Mouse (Mus musculus): ENCODE data around the gene Gm16181.

Gene Gm16181

GRCm38 (mm10) chr17:35249451-35250197, 29.0 kb downstream of the Gm16181 start:
- DNase-seq (ENCODE audit: low spot score in 2 of 2), result no peak

DNA sequence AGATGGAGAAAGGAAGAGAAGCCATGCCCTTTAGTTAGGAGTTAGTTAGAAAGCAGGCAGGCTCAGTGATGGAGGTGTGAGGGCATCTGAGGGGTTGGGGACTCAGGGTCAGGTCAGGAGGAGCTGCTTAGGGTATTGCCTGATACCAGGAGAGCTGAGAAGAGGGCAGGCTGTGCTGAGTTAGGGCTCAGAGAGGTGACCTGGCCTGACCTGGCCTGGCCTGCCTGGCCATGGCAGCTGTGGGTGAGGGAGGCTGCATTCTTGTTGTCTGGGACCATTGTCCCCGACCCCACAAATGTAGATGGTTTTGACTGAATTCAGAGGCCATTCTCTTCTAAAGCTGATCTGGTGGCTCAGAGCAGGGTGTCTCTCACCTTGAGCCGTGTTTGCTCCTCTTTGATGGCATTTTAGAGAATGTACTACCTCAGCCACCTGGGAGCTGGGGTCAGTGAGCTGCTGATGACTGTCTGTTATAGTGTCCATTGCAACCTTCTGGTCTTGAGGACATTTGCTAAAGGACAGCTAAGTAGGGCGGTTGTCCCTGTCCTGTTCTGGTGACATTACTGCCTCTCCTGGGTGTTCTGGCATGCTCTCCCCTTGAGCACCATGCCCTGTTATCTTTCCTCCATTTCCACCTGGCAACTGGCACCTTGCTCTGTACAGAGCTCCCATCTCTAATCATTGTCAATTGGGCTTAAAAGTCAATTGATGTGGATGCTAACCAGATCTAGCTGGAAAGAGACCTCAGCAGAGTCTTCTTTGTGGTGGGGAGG, 29.9 kb downstream of the Gm16181 start:
- no peak for DNase-seq (ENCODE audit: low spot score in 2 of 2)

DNA sequence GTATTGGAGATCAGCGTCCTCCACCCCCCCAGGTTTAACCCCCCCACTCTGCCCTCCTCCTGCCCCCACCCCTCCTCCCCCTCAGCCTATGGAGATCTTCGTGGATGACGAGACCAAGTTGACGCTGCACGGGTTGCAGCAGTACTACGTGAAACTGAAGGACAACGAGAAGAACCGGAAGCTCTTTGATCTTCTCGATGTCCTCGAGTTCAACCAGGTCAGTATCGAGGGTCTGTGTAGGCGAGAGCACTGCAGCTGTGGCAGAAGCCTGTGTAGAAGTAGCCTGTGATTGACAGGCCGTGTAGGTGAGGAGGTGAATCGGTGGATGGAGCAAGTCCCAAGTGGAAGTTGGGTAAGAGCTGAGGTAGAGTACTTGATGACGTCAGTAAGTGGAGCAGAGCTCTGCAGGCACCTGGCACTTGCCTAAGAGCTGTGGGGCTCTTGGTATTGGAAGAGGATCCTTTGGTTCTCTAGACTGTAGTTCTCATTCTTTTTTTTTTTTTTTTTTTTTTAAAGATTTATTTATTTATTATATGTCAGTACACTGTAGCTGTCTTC, 30.6 kb downstream of the Gm16181 start:
- DNase-seq (ENCODE audit: low spot score in 2 of 2), result no peak

DNA sequence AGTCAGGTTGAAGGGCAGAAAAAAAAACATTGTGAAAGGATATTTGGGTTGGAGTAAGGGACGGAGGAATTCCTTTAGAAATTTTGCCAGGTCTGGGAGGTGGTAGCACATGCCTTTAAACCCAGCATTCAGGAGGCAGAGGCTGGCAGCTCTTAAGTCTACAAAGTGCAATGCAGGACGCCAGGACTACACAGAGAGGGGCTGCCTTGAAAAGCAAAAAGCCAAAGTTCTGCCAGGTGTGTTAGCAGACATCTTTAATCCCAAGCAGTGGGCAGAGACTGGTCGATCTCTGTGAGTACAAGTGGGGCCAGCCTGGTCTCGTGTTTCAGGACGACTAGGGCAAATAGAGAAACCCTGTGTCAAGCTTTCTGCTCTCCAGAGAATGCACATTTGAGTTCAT, 31.3 kb downstream of the Gm16181 start:
- no peak for DNase-seq (ENCODE audit: low spot score in 2 of 2)

DNA sequence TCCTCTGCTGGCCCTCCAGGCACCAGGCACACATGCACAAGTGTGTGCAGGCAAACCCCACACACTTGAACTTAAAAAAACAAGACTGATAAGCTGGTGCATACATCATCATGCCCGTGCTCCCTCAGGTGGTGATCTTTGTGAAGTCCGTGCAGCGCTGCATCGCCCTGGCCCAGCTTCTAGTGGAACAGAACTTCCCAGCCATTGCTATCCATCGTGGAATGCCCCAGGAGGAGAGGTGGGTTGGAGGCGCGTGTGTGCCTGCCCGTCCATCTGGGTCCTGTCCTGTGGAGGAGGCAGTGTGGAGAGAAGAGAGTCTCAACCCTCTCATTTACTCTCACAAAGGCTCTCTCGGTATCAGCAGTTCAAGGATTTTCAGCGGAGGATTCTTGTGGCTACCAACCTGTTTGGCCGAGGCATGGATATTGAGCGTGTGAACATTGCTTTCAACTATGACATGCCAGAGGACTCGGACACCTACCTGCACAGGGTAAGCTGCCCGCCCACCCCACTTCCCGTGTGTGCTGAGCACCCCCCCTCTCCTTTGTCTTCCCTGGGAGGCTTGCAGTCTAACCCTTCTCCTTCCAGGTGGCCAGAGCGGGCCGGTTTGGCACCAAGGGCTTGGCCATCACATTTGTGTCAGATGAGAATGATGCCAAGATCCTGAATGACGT, 32.1 kb downstream of the Gm16181 start:
- no peak for DNase-seq (ENCODE audit: low spot score in 2 of 2)

- DNase-seq (ENCODE audit: low spot score in 2 of 2), result no peak
These were observed 32.9 kb downstream of the Gm16181 start for GRCm38 (mm10) chr17:35253293-35254093.

- DNase-seq (ENCODE audit: low spot score in 2 of 2), result peak; percentile 71 to 87
These were observed 33.8 kb downstream of the Gm16181 start for GRCm38 (mm10) chr17:35254241-35255098.

DNA sequence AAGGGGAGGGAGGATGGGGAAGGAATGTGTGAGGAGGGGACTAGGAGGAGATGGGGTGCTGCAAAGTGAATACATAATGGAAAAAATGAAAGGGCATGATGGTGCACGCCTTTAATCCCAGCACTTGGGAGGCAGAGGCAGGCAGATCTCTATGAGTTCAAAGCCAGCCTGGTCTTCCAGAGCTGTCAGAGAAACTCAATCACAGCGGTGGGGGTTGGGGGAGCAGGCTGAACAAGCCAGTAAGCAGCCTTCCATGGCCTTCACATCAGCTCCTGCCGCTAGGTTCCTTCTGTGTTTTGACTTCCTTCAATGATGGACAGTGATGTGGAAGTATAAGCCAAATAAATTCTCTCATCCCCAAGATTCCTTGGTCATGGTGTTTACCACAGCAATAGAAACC, 34.7 kb downstream of the Gm16181 start:
- no peak for DNase-seq (ENCODE audit: low spot score in 2 of 2)

- DNase-seq (ENCODE audit: low spot score in 2 of 2), result no peak
These were observed 35.1 kb downstream of the Gm16181 start for GRCm38 (mm10) chr17:35255704-35256103.

DNA sequence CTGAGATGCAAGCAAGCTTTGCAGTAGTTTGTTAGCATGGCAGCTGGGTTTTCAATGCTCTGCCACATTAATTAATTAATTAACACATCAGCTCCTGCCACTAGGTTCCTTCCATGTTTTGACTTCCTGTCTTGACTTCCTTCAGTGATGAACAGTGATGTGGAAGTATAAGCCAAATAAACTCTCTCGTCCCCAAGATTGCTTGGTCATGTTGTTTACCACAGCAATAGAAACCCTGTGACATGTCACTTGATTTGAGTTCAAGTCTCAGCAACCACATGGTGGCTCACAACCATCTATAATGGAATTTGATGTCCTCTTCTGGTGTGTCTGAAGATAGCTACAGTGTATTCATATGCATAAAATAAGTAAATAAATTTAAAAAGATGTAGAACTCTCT, 36.7 kb downstream of the Gm16181 start:
- DNase-seq (ENCODE audit: low spot score in 2 of 2), result no peak

GRCm38 (mm10) chr17:35257824-35258491, 37.3 kb downstream of the Gm16181 start:
- peak; percentile 97 for DNase-seq (ENCODE audit: low spot score in 2 of 2)

GRCm38 (mm10) chr17:35258492-35259478, 38.2 kb downstream of the Gm16181 start:
- DNase-seq (ENCODE audit: low spot score in 2 of 2), result peak; percentile 56 to 84

GRCm38 (mm10) chr17:35259621-35260020, 39.0 kb downstream of the Gm16181 start:
- no peak for DNase-seq (ENCODE audit: low spot score in 2 of 2)

- DNase-seq (ENCODE audit: low spot score in 2 of 2), result no peak
These were observed 41.0 kb downstream of the Gm16181 start for GRCm38 (mm10) chr17:35261651-35262050.

DNA sequence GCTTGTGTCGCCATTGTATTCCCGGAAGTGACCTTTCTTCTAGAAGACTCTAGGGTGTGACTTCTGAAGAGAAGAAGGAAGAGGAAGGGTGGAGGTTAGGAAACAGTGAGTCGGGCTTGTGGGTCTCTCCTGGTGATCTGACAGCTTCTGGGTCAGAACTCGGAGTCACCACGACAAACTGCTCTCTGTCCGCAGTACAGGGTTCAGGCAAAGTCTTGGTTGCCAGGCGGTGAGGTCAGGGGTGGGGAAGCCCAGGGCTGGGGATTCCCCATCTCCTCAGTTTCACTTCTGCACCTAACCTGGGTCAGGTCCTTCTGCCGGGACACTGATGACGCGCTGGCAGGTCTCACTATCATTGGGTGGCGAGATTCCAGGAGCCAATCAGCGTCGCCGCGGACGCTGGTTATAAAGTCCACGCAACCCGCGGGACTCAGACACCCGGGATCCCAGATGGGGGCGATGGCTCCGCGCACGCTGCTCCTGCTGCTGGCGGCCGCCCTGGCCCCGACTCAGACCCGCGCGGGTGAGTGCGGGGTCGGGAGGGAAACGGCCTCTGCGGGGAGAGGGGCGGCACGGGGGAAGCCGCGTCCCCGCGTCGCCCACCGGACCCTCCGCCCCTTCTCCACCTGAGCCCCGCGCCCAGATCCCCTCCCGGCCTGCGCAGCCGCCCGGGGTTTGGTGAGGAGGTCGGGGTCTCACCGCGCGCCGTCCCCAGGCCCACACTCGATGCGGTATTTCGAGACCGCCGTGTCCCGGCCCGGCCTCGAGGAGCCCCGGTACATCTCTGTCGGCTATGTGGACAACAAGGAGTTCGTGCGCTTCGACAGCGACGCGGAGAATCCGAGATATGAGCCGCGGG, 42.3 kb downstream of the Gm16181 start, which contains the start of gene H2-D1:
Gene H2-D1, plus strand, starts transcription at position 67 of the 859 bp plus-strand sequence.
- peak; percentile 98 to 99 for DNase-seq (ENCODE audit: low spot score in 2 of 2)

DNA sequence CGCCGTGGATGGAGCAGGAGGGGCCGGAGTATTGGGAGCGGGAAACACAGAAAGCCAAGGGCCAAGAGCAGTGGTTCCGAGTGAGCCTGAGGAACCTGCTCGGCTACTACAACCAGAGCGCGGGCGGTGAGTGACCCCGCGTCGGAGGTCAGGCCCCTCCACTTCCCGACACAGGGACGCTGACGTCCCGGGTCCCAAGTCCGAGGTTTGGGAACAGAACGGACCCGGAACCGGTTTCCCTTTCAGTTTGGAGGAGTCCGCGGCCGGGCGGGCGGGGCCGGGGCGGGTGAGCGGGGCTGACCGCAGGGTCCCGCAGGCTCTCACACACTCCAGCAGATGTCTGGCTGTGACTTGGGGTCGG, 42.9 kb downstream of the Gm16181 start:
- no peak for DNase-seq (ENCODE audit: low spot score in 2 of 2)

DNA sequence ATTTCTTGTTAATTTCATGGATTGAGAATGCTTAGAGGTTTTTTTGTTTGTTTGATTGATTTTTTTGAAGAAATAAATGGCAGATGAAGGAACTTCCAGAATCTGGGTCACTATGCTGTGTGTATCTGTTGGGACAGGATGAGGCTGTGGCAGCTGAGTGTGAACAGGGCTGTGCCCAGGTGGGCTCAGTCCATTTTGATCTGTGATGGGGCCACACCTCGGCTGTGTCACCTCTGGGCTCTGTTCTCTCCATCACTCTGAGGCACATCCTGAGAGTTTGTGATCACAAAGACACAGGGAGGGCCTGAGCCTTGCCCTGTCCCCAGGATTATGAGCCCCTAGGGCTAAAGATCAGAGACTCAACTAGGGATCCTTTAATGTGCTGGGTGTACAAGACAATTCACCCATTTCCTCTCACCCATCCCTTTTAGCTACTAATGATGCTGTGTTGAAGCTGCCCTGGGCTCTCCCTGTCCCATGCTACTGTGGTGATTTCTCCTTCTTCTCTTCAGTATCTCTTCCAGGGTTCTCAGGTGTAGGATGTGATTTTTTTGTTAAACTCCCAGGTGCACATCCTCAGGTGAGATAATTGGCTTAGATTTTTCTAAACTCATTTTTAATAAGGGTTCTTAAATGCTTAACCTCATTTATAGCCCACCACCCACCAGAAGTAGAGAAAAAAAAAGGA, 46.9 kb downstream of the Gm16181 start:
- no peak for DNase-seq (ENCODE audit: low spot score in 2 of 2)

All from spleen, postnatal 10 days (tissue).